Mouse (Mus musculus): ENCODE data around the gene Emc9. TPM values are rescaled to one million over a fixed set of nuclear protein-coding genes. Genes with fewer than 3 reads are reported as not detected.

Gene Emc9
- polyA plus RNA-seq, 1 experiment from 2014 or later = 4.2 TPM

GRCm38 (mm10) chr14:55598521-55599390, 13.7 kb upstream of the Emc9 start:
- H3K27me3 ChIP-seq (ENCODE audit: control insufficient read depth, insufficient read depth, low read length) = no peaks in the 10 kb centered on the region
- no peak overlapping the region for H3K27ac ChIP-seq (replicated peaks; ENCODE audit: low read depth, low read length)
- WGBS = 92% methylated on average over 21 of the region's 21 CpGs
- DNase-seq (ENCODE audit: low spot score) (no peak), ATAC-seq (ENCODE audit: insufficient number of reproducible peaks, low FRiP score, low TSS enrichment, low read depth) (no peak)
- no peak overlapping the region for H3K9ac ChIP-seq (ENCODE audit: low read length)
- H3K36me3 ChIP-seq (ENCODE audit: control insufficient read depth, insufficient read depth, low read length) = peaks cover 32% of the 10 kb centered on the region
- H3K9me3 ChIP-seq (ENCODE audit: control insufficient read depth, low read length) = no peaks in the 10 kb centered on the region
- H3K4me1 ChIP-seq (ENCODE audit: control insufficient read depth, insufficient read depth, low read length) = no peaks in the 10 kb centered on the region
- no peak overlapping the region for H3K4me2 ChIP-seq (ENCODE audit: low read depth, severe bottlenecking)
- no peak overlapping the region for H3K4me3 ChIP-seq (ENCODE audit: low read depth, low read length)

GRCm38 (mm10) chr14:55596036-55596690, 11.1 kb upstream of the Emc9 start:
- peaks cover 6% of the 10 kb centered on the region; the same call in 1 of the 2 replicates for H3K4me1 ChIP-seq (ENCODE audit: control insufficient read depth, insufficient read depth, low read length)
- no peaks in the 10 kb centered on the region for H3K27me3 ChIP-seq (ENCODE audit: control insufficient read depth, insufficient read depth, low read length)
- no peak for ATAC-seq (ENCODE audit: insufficient number of reproducible peaks, low FRiP score, low TSS enrichment, low read depth)
- no peak overlapping the region for H3K9ac ChIP-seq (ENCODE audit: low read length)
- WGBS = 85% methylated on average over 13 of the region's 13 CpGs
- no peak overlapping the region for H3K27ac ChIP-seq (replicated peaks; ENCODE audit: low read depth, low read length)
- H3K4me2 ChIP-seq (ENCODE audit: low read depth, severe bottlenecking) = no peak overlapping the region
- DNase-seq (ENCODE audit: low spot score) = no peak
- no peak overlapping the region for H3K4me3 ChIP-seq (ENCODE audit: low read depth, low read length)
- no peaks in the 10 kb centered on the region for H3K9me3 ChIP-seq (ENCODE audit: control insufficient read depth, low read length)
- peaks cover 25% of the 10 kb centered on the region for H3K36me3 ChIP-seq (ENCODE audit: control insufficient read depth, insufficient read depth, low read length)

- H3K27me3 ChIP-seq (ENCODE audit: control insufficient read depth, insufficient read depth, low read length) = no peaks in the 10 kb centered on the region
- 5% methylated on average over 16 of the region's 16 CpGs for WGBS
- peak overlapping the region; percentile 36; the same call in 1 of the 2 replicates for H3K27ac ChIP-seq (replicated peaks; ENCODE audit: low read depth, low read length)
- peak overlapping the region; percentile 84 for H3K9ac ChIP-seq (ENCODE audit: low read length)
- peaks cover 10% of the 10 kb centered on the region; the same call in 1 of the 2 replicates for H3K36me3 ChIP-seq (ENCODE audit: control insufficient read depth, insufficient read depth, low read length)
- H3K4me3 ChIP-seq (ENCODE audit: low read depth, low read length) = peak overlapping the region; percentile 97
- peak overlapping the region; percentile 92 for H3K4me2 ChIP-seq (ENCODE audit: low read depth, severe bottlenecking)
- H3K4me1 ChIP-seq (ENCODE audit: control insufficient read depth, insufficient read depth, low read length) = peaks cover 6% of the 10 kb centered on the region; the same call in 1 of the 2 replicates
- DNase-seq (ENCODE audit: low spot score) (no peak), ATAC-seq (ENCODE audit: insufficient number of reproducible peaks, low FRiP score, low TSS enrichment, low read depth) (no peak)
- H3K9me3 ChIP-seq (ENCODE audit: control insufficient read depth, low read length) = no peaks in the 10 kb centered on the region
These were observed 7.1 kb upstream of the Emc9 start for GRCm38 (mm10) chr14:55592226-55592625.

- H3K4me2 ChIP-seq (ENCODE audit: low read depth, severe bottlenecking) = peak within 1 kb of the TSS; percentile 92
- peak; percentile 80 for ATAC-seq (ENCODE audit: insufficient number of reproducible peaks, low FRiP score, low TSS enrichment, low read depth)
- under 1% methylated on average over 33 of the region's 33 CpGs for WGBS
- H3K9ac ChIP-seq (ENCODE audit: low read length) = peak within 1 kb of the TSS; percentile 84
- peaks cover 6% of the 10 kb centered on the region; the same call in 1 of the 2 replicates for H3K4me1 ChIP-seq (ENCODE audit: control insufficient read depth, insufficient read depth, low read length)
- peak within 1 kb of the TSS; percentile 97 for H3K4me3 ChIP-seq (ENCODE audit: low read depth, low read length)
- peak; percentile 91 for DNase-seq (ENCODE audit: low spot score)
- no peaks in the 10 kb centered on the region for H3K27me3 ChIP-seq (ENCODE audit: control insufficient read depth, insufficient read depth, low read length)
- peak within 1 kb of the TSS; percentile 87 for H3K27ac ChIP-seq (replicated peaks; ENCODE audit: low read depth, low read length)
- peaks cover 8% of the 10 kb centered on the region; the same call in 1 of the 2 replicates for H3K36me3 ChIP-seq (ENCODE audit: control insufficient read depth, insufficient read depth, low read length)
- H3K9me3 ChIP-seq (ENCODE audit: control insufficient read depth, low read length) = no peaks in the 10 kb centered on the region
These were observed 6.3 kb upstream of the Emc9 start, which contains the start of gene Rnf31 for GRCm38 (mm10) chr14:55591331-55591891. Gene Rnf31, plus strand, starts transcription at chr14:55591708.

GRCm38 (mm10) chr14:55590748-55591330, 5.7 kb upstream of the Emc9 start, which contains the start of gene Psme2:
Gene Psme2, minus strand, starts transcription at chr14:55591113.
- Histone ChIP-seq H3K36me3 (ENCODE audit: control insufficient read depth, insufficient read depth, low read length) (peaks cover 2% of the 10 kb centered on the region; the same call in 1 of the 2 replicates), H3K27me3 (ENCODE audit: control insufficient read depth, insufficient read depth, low read length) (no peaks in the 10 kb centered on the region), H3K9me3 (ENCODE audit: control insufficient read depth, low read length) (no peaks in the 10 kb centered on the region), H3K4me2 (ENCODE audit: low read depth, severe bottlenecking) (peak within 1 kb of the TSS; percentile 92), H3K4me1 (ENCODE audit: control insufficient read depth, insufficient read depth, low read length) (peaks cover 6% of the 10 kb centered on the region; the same call in 1 of the 2 replicates), H3K4me3 (ENCODE audit: low read depth, low read length) (peak within 1 kb of the TSS; percentile 97), H3K27ac (replicated peaks; ENCODE audit: low read depth, low read length) (peak within 1 kb of the TSS; percentile 87), H3K9ac (ENCODE audit: low read length) (peak within 1 kb of the TSS; percentile 84)
- under 1% methylated on average over 22 of the region's 22 CpGs for WGBS
- ATAC-seq (ENCODE audit: insufficient number of reproducible peaks, low FRiP score, low TSS enrichment, low read depth) (peak; percentile 96), DNase-seq (ENCODE audit: low spot score) (peak; percentile 90)

- no peak overlapping the region for H3K27ac ChIP-seq (replicated peaks; ENCODE audit: low read depth, low read length)
- H3K9ac ChIP-seq (ENCODE audit: low read length) = peak overlapping the region; percentile 28
- H3K4me1 ChIP-seq (ENCODE audit: control insufficient read depth, insufficient read depth, low read length) = peaks cover 6% of the 10 kb centered on the region; the same call in 1 of the 2 replicates
- 88% methylated on average over 11 of the region's 11 CpGs for WGBS
- H3K36me3 ChIP-seq (ENCODE audit: control insufficient read depth, insufficient read depth, low read length) = peaks cover 2% of the 10 kb centered on the region; the same call in 1 of the 2 replicates
- peak overlapping the region; percentile 92 for H3K4me2 ChIP-seq (ENCODE audit: low read depth, severe bottlenecking)
- H3K4me3 ChIP-seq (ENCODE audit: low read depth, low read length) = peak overlapping the region; percentile 97
- no peaks in the 10 kb centered on the region for H3K9me3 ChIP-seq (ENCODE audit: control insufficient read depth, low read length)
- no peaks in the 10 kb centered on the region for H3K27me3 ChIP-seq (ENCODE audit: control insufficient read depth, insufficient read depth, low read length)
- DNase-seq (ENCODE audit: low spot score) (no peak), ATAC-seq (ENCODE audit: insufficient number of reproducible peaks, low FRiP score, low TSS enrichment, low read depth) (no peak)
These were observed 4.8 kb upstream of the Emc9 start for GRCm38 (mm10) chr14:55589771-55590448.

GRCm38 (mm10) chr14:55589271-55589670, 4.2 kb upstream of the Emc9 start:
- no peak for ATAC-seq (ENCODE audit: insufficient number of reproducible peaks, low FRiP score, low TSS enrichment, low read depth)
- peaks cover 6% of the 10 kb centered on the region; the same call in 1 of the 2 replicates for H3K4me1 ChIP-seq (ENCODE audit: control insufficient read depth, insufficient read depth, low read length)
- WGBS = 90% methylated on average over 5 of the region's 5 CpGs

More at GRCm38 (mm10) chr14:55589271-55589670, 4.2 kb upstream of the Emc9 start:
- Histone ChIP-seq H3K9ac (ENCODE audit: low read length) (no peak overlapping the region), H3K4me3 (ENCODE audit: low read depth, low read length) (no peak overlapping the region), H3K27me3 (ENCODE audit: control insufficient read depth, insufficient read depth, low read length) (no peaks in the 10 kb centered on the region), H3K27ac (replicated peaks; ENCODE audit: low read depth, low read length) (no peak overlapping the region), H3K4me2 (ENCODE audit: low read depth, severe bottlenecking) (no peak overlapping the region), H3K36me3 (ENCODE audit: control insufficient read depth, insufficient read depth, low read length) (peaks cover 2% of the 10 kb centered on the region; the same call in 1 of the 2 replicates), H3K9me3 (ENCODE audit: control insufficient read depth, low read length) (no peaks in the 10 kb centered on the region)
- no peak for DNase-seq (ENCODE audit: low spot score)
